Mouse (Mus musculus): ENCODE data around the gene Slc22a27. TPM values are rescaled to one million over a fixed set of nuclear protein-coding genes. Genes with fewer than 3 reads are reported as not detected.

Gene Slc22a27
- polyA plus RNA-seq (2015; fragmentation: Nextera tagmentation; extraction: Ambion mirVana) = not detected in 2 replicates

DNA sequence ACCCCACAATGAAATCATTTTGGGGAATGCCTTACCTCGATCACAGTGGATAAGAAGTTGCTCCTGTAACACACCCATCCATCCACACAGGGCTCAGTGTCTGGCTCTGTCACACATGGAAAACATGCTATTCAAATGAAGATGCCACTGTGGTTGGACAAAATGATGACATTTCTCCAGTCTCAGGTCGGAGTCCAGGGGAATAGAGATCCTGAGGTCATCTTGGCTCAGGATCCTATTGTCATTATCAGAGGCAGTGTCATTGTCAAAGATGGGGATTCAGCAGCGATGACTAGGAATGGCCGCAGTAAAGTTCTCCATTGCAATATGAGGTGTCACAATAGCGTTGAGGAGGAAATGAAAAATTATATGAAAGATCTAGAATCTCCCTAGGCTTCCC is at the start of gene Slc22a27:
Gene Slc22a27, minus strand, starts transcription at position 101 of the 400 bp plus-strand sequence.

Small RNA genes lying within 50 kb of the gene (microRNA-seq; reads per million reads assigned to microRNA genes)
- not detected for gene Gm24951

Other genes starting within 250 kb of the Slc22a27 start
- not detected in 2 replicates for gene Slc22a26, start 163.4 kb downstream of the Slc22a27 start, polyA plus RNA-seq (2015; fragmentation: Nextera tagmentation; extraction: Ambion mirVana)
- gene Slc22a28, start 166.0 kb upstream of the Slc22a27 start, polyA plus RNA-seq (2015; fragmentation: Nextera tagmentation; extraction: Ambion mirVana) = not detected in 2 replicates